Mouse (Mus musculus): Measurements from ENCODE around the gene Ippk.

- TF ChIP-seq POLR2A (IDR thresholded peaks at IDR 0.05; ENCODE audit: extremely low read depth, insufficient read depth, low read length): no peak
- no peak for TF ChIP-seq CTCF (IDR thresholded peaks at IDR 0.05; ENCODE audit: low read depth, low read length)
Measured at GRCm38 (mm10) chr13:49391374-49391773, 29.7 kb upstream of the Ippk start.

All from liver, adult 2 months (tissue).